Mouse (Mus musculus) ES-E14 (cell line): ENCODE data around the gene Phf24.

ENCODE experiments used
- CHD2 ChIP-seq: IDR thresholded peaks from 2 replicates; pipeline ENCODE4 v1.6.1; 2014; ENCODE audit warnings: mild to moderate bottlenecking, low read depth, low read length, inconsistent platforms
- HCFC1 ChIP-seq: IDR thresholded peaks from 2 replicates; pipeline ENCODE4 v1.6.1; 2012; ENCODE audit warnings: low read length, inconsistent platforms, borderline replicate concordance; ENCODE audit not compliant: insufficient read depth
- MAFK ChIP-seq: IDR thresholded peaks from 2 replicates; pipeline ENCODE4 v1.6.1; 2014; ENCODE audit warnings: mild to moderate bottlenecking, low read depth, low read length, inconsistent platforms; ENCODE audit not compliant: insufficient read depth

- no peak for TF ChIP-seq HCFC1
- no peak for TF ChIP-seq CHD2
- no peak for TF ChIP-seq MAFK
Observed at GRCm38 (mm10) chr4:42941396-42941795, 24.9 kb downstream of the Phf24 start.
